Mouse (Mus musculus): ENCODE results near the gene Shisal1. TPM values are rescaled to one million over a fixed set of nuclear protein-coding genes. Genes with fewer than 3 reads are reported as not detected.

The Shisal1 gene
- total RNA-seq, 2 experiments from 2014 or later = 2.2 to 2.3 TPM

Other genes starting within 250 kb of the Shisal1 start
- gene Parvb, start 215.1 kb downstream of the Shisal1 start, total RNA-seq (2021) = 100 to 1,000 TPM; 165 to 174 TPM
- 1 to 10 TPM; 1.7 to 2.5 TPM for gene Parvg, start 123.1 kb downstream of the Shisal1 start, total RNA-seq (2021)
- gene Rtl6, start 110.7 kb upstream of the Shisal1 start, total RNA-seq (2021) = 1 to 10 TPM; 7.9 to 9.2 TPM
- gene Prr5, start 222.5 kb upstream of the Shisal1 start, total RNA-seq (2021) = 10 to 100 TPM in 1 of 2 experiments, 1 to 10 TPM in 1; 7.0 to 11.9 TPM